Mouse (Mus musculus): ENCODE data around the gene Mvb12a. TPM values are rescaled to one million over a fixed set of nuclear protein-coding genes. Genes with fewer than 3 reads are reported as not detected.

Gene Mvb12a
- polyA plus RNA-seq, 1 experiment: 100 TPM

GRCm38 (mm10) chr8:71579476-71579875, 36.8 kb downstream of the Mvb12a start:
- Histone ChIP-seq H3K27ac (ENCODE audit: insufficient read depth, low read length) (no peak overlapping the region), H3K4me3 (ENCODE audit: insufficient read depth, low read length) (no peak overlapping the region), H3K4me1 (ENCODE audit: control insufficient read depth, insufficient read depth, low read length) (no peaks in the 10 kb centered on the region)
- TF ChIP-seq CTCF (IDR thresholded peaks at IDR 0.05; ENCODE audit: extremely low read depth, insufficient read depth, low read length) (no peak), POLR2A (IDR thresholded peaks at IDR 0.05; ENCODE audit: extremely low read depth, insufficient read depth, low read length) (no peak)

GRCm38 (mm10) chr8:71580201-71580600, 37.5 kb downstream of the Mvb12a start:
- H3K4me3 ChIP-seq (ENCODE audit: insufficient read depth, low read length): no peak overlapping the region
- TF ChIP-seq POLR2A (IDR thresholded peaks at IDR 0.05; ENCODE audit: extremely low read depth, insufficient read depth, low read length) (no peak), CTCF (IDR thresholded peaks at IDR 0.05; ENCODE audit: extremely low read depth, insufficient read depth, low read length) (no peak)
- H3K27ac ChIP-seq (ENCODE audit: insufficient read depth, low read length): no peak overlapping the region
- H3K4me1 ChIP-seq (ENCODE audit: control insufficient read depth, insufficient read depth, low read length): no peaks in the 10 kb centered on the region

- Histone ChIP-seq H3K4me1 (ENCODE audit: control insufficient read depth, insufficient read depth, low read length) (peaks cover 2% of the 10 kb centered on the region; the same call in 1 of the 2 replicates), H3K4me3 (ENCODE audit: insufficient read depth, low read length) (no peak overlapping the region), H3K27ac (ENCODE audit: insufficient read depth, low read length) (no peak overlapping the region)
- TF ChIP-seq POLR2A (IDR thresholded peaks at IDR 0.05; ENCODE audit: extremely low read depth, insufficient read depth, low read length) (no peak), CTCF (IDR thresholded peaks at IDR 0.05; ENCODE audit: extremely low read depth, insufficient read depth, low read length) (peak; percentile 57)
Observed at GRCm38 (mm10) chr8:71586891-71587290, 44.2 kb downstream of the Mvb12a start.

GRCm38 (mm10) chr8:71588762-71589161, 46.0 kb downstream of the Mvb12a start:
- H3K27ac ChIP-seq (ENCODE audit: insufficient read depth, low read length): no peak overlapping the region
- TF ChIP-seq CTCF (IDR thresholded peaks at IDR 0.05; ENCODE audit: extremely low read depth, insufficient read depth, low read length) (no peak), POLR2A (IDR thresholded peaks at IDR 0.05; ENCODE audit: extremely low read depth, insufficient read depth, low read length) (no peak)
- no peak overlapping the region for H3K4me3 ChIP-seq (ENCODE audit: insufficient read depth, low read length)
- H3K4me1 ChIP-seq (ENCODE audit: control insufficient read depth, insufficient read depth, low read length): peaks cover 5% of the 10 kb centered on the region

GRCm38 (mm10) chr8:71591017-71591416, 48.3 kb downstream of the Mvb12a start:
- TF ChIP-seq CTCF (IDR thresholded peaks at IDR 0.05; ENCODE audit: extremely low read depth, insufficient read depth, low read length) (no peak), POLR2A (IDR thresholded peaks at IDR 0.05; ENCODE audit: extremely low read depth, insufficient read depth, low read length) (no peak)
- Histone ChIP-seq H3K27ac (ENCODE audit: insufficient read depth, low read length) (peak overlapping the region; percentile 77; the same call in 1 of the 2 replicates), H3K4me1 (ENCODE audit: control insufficient read depth, insufficient read depth, low read length) (peaks cover 5% of the 10 kb centered on the region), H3K4me3 (ENCODE audit: insufficient read depth, low read length) (peak overlapping the region; percentile 99)

- Histone ChIP-seq H3K4me3 (ENCODE audit: insufficient read depth, low read length) (peak within 1 kb of the TSS; percentile 99), H3K27ac (ENCODE audit: insufficient read depth, low read length) (peak within 1 kb of the TSS; percentile 99), H3K4me1 (ENCODE audit: control insufficient read depth, insufficient read depth, low read length) (peaks cover 5% of the 10 kb centered on the region)
- TF ChIP-seq POLR2A (IDR thresholded peaks at IDR 0.05; ENCODE audit: extremely low read depth, insufficient read depth, low read length) (peak; percentile 16; the same call in 1 of the 2 replicates), CTCF (IDR thresholded peaks at IDR 0.05; ENCODE audit: extremely low read depth, insufficient read depth, low read length) (no peak)
Observed at GRCm38 (mm10) chr8:71591471-71592373, 49.0 kb downstream of the Mvb12a start, which contains the start of gene Pgls. TSS of gene Pgls (plus strand) at chr8:71592176.

- Histone ChIP-seq H3K27ac (ENCODE audit: insufficient read depth, low read length) (peak overlapping the region; percentile 99), H3K4me3 (ENCODE audit: insufficient read depth, low read length) (peak overlapping the region; percentile 99), H3K4me1 (ENCODE audit: control insufficient read depth, insufficient read depth, low read length) (peaks cover 5% of the 10 kb centered on the region)
- TF ChIP-seq POLR2A (IDR thresholded peaks at IDR 0.05; ENCODE audit: extremely low read depth, insufficient read depth, low read length) (no peak), CTCF (IDR thresholded peaks at IDR 0.05; ENCODE audit: extremely low read depth, insufficient read depth, low read length) (no peak)
Observed at GRCm38 (mm10) chr8:71592374-71593170, 49.9 kb downstream of the Mvb12a start.

GRCm38 (mm10) chr8:71593556-71594323, 51.0 kb downstream of the Mvb12a start:
- Histone ChIP-seq H3K4me3 (ENCODE audit: insufficient read depth, low read length) (no peak overlapping the region), H3K4me1 (ENCODE audit: control insufficient read depth, insufficient read depth, low read length) (peaks cover 5% of the 10 kb centered on the region), H3K27ac (ENCODE audit: insufficient read depth, low read length) (no peak overlapping the region)
- TF ChIP-seq CTCF (IDR thresholded peaks at IDR 0.05; ENCODE audit: extremely low read depth, insufficient read depth, low read length) (no peak), POLR2A (IDR thresholded peaks at IDR 0.05; ENCODE audit: extremely low read depth, insufficient read depth, low read length) (no peak)

- no peak overlapping the region for H3K27ac ChIP-seq (ENCODE audit: insufficient read depth, low read length)
- TF ChIP-seq CTCF (IDR thresholded peaks at IDR 0.05; ENCODE audit: extremely low read depth, insufficient read depth, low read length) (no peak), POLR2A (IDR thresholded peaks at IDR 0.05; ENCODE audit: extremely low read depth, insufficient read depth, low read length) (no peak)
- H3K4me3 ChIP-seq (ENCODE audit: insufficient read depth, low read length): no peak overlapping the region
- H3K4me1 ChIP-seq (ENCODE audit: control insufficient read depth, insufficient read depth, low read length): peaks cover 5% of the 10 kb centered on the region
Observed at GRCm38 (mm10) chr8:71594324-71594722, 51.6 kb downstream of the Mvb12a start.
